Mouse (Mus musculus) midbrain, embryonic 15.5 days (tissue): ENCODE measurements around the gene Gpr75. TPM values are rescaled to one million over a fixed set of nuclear protein-coding genes. Genes with fewer than 3 reads are reported as not detected.

ENCODE experiments used
- ATAC-seq: fragments of 200-750 bp; cut with Nextera tagmentation; replicated peaks from 2 replicates; pipeline ENCODE4 v1.8.0; 2017; ENCODE audit warnings: moderate TSS enrichment
- H3K27ac ChIP-seq: fragments of 300-500 bp; sonication (generic); 2 replicates; pipeline ENCODE4 v1.5.1; 2015; ENCODE audit warnings: mild to moderate bottlenecking, inconsistent platforms
- H3K27me3 ChIP-seq: fragments of 300-500 bp; sonication (generic); replicated peaks from 2 replicates; pipeline ENCODE4 v1.6.1; 2015; ENCODE audit warnings: inconsistent platforms
- H3K36me3 ChIP-seq: fragments of 300-500 bp; sonication (generic); replicated peaks from 2 replicates; pipeline ENCODE4 v1.6.1; 2015; ENCODE audit warnings: inconsistent platforms
- H3K4me1 ChIP-seq: fragments of 300-500 bp; sonication (generic); 2 replicates; pipeline ENCODE4 v1.6.1; 2015; ENCODE audit warnings: inconsistent platforms
- H3K4me2 ChIP-seq: fragments of 300-500 bp; sonication (generic); 2 replicates; pipeline ENCODE4 v1.6.1; 2015; ENCODE audit warnings: inconsistent platforms, mild to moderate bottlenecking, moderate library complexity
- H3K4me3 ChIP-seq: fragments of 300-500 bp; sonication (generic); 2 replicates; pipeline ENCODE4 v1.5.1; 2015; ENCODE audit warnings: mild to moderate bottlenecking, inconsistent platforms
- H3K9ac ChIP-seq: fragments of 300-500 bp; sonication (generic); 2 replicates; pipeline ENCODE4 v1.6.1; 2015; ENCODE audit warnings: mild to moderate bottlenecking, inconsistent platforms
- H3K9me3 ChIP-seq: fragments of 300-500 bp; sonication (generic); 2 replicates; pipeline ENCODE4 v1.6.1; 2016; ENCODE audit warnings: inconsistent platforms
- WGBS: fragments of 180-500 bp; shearing (Covaris S2); methylation state at CpG from one replicate; pipeline ENCODE4 v1.1.7; 2015; ENCODE audit warnings: mixed read lengths; 5-methylcytosine and 5-hydroxymethylcytosine counted together
- polyA plus RNA-seq: library from polyadenylated mRNA; unstranded; fragments of >200 nt; fragmentation: Nextera tagmentation; extraction: Ambion mirVana; gene quantifications from 2 replicates; pipeline ENCODE4 v1.2.1, GENCODE M21; 2015

Gene Gpr75
- polyA plus RNA-seq, result 8.2 TPM in 2 replicates

DNA sequence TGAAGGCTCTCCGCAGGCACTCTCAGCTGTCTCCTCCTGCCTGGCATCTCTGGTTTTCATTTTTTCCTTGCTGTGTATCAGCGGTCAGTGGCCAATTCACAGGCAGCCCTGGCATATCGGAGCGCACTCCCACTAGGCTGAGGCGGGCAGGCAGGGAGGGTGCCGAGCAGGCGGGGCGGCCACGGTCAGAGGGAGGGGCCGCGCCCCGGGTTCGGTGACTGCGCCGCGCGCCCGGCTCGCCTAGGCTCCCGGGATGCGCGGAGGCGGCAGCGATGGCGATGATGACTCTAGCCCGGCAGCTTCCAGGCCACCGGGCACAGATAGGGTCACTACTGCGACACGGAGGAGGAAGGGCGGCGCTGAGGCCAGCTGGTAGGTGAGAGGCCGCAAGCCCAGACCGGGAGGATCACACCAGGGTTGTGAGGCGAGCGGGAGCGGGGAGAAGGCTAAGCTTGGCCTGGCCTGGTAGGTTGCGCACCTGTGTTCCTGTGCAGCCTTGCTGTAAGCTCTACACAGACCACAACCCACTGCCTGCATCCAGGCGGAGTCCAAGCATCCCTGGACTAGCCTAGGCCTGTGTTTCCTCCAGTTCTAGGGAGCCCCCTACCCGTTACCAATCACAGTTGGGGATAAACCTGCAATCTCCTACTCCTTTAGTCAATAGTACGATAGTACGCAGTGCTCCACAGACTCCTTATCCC is at the start of gene Gpr75, which contains the start of gene Asb3:
TSS of gene Gpr75 (plus strand) at position 188 of the 701 bp plus-strand sequence.
TSS of gene Asb3 (plus strand) at position 246 of the 701 bp plus-strand sequence.
- WGBS, result 2% methylated on average over 40 of the region's 41 CpGs
- no peaks in the 10 kb centered on the region for H3K4me1 ChIP-seq
- H3K9me3 ChIP-seq, result no peaks in the 10 kb centered on the region
- H3K27ac ChIP-seq, result peak within 1 kb of the TSS; percentile 88
- no peaks in the 10 kb centered on the region; the same call in 1 of the 2 replicates for H3K36me3 ChIP-seq
- H3K27me3 ChIP-seq, result no peaks in the 10 kb centered on the region
- peak; percentile 97 for ATAC-seq
- H3K4me3 ChIP-seq, result peak within 1 kb of the TSS; percentile 53
- H3K4me2 ChIP-seq, result peak within 1 kb of the TSS; percentile 59
- peak within 1 kb of the TSS; percentile 74 for H3K9ac ChIP-seq

DNA sequence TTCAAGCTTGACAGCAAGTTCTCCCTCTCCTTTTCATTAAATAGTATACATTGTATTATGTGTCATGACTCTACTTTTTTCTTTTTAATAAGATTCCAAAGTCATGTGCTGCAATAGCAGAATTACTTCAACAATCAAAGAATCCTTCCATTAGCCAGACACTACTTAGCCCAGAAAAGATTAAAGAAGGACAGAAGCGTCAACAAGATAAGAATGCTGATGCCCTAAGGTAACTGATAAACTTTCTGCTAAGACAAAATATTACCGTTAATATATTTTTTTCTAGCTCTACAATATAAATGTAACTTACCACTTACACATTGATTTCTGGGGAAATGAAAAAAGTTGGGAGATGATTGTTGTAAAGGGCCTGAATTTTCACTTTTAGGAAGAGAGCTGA is 46.4 kb upstream of the Gpr75 start:
- H3K36me3 ChIP-seq, result peaks cover 33% of the 10 kb centered on the region; the same call in 1 of the 2 replicates
- 92% methylated on average over 2 of the region's 2 CpGs for WGBS

DNA sequence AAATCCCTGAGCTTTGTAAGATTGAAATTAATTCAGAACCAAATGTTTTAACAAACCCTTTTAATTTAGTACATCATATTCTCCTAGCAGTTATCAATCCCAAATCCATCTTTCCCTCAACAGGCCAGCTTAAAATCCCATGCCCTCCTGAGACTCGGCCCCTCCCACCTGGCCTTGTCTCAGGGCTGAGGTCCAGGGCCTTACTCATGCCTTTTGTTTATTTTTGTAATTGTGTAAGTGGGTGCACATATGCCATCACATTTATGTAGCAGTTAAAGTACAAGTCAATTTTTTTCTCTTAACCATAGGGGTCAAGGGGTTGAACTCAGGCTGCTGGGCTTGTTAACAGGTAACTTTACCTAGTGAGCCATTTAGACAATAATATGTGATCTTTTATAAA is 40.8 kb upstream of the Gpr75 start:
- H3K9ac ChIP-seq, result no peak overlapping the region
- no peaks in the 10 kb centered on the region for H3K9me3 ChIP-seq
- H3K27me3 ChIP-seq, result no peaks in the 10 kb centered on the region
- no peak overlapping the region for H3K4me2 ChIP-seq
- H3K36me3 ChIP-seq, result peaks cover 25% of the 10 kb centered on the region
- H3K4me3 ChIP-seq, result no peak overlapping the region
- no peaks in the 10 kb centered on the region for H3K4me1 ChIP-seq
- 100% methylated on average over 1 of the region's 1 CpGs for WGBS
- H3K27ac ChIP-seq, result no peak overlapping the region
- ATAC-seq, result no peak

More for the DNA sequence above, 46.4 kb upstream of the Gpr75 start:
- no peaks in the 10 kb centered on the region for H3K4me1 ChIP-seq
- no peak overlapping the region for H3K9ac ChIP-seq
- H3K4me2 ChIP-seq, result no peak overlapping the region
- no peak overlapping the region for H3K27ac ChIP-seq
- no peaks in the 10 kb centered on the region for H3K9me3 ChIP-seq
- no peaks in the 10 kb centered on the region for H3K27me3 ChIP-seq
- no peak for ATAC-seq
- H3K4me3 ChIP-seq, result no peak overlapping the region

DNA sequence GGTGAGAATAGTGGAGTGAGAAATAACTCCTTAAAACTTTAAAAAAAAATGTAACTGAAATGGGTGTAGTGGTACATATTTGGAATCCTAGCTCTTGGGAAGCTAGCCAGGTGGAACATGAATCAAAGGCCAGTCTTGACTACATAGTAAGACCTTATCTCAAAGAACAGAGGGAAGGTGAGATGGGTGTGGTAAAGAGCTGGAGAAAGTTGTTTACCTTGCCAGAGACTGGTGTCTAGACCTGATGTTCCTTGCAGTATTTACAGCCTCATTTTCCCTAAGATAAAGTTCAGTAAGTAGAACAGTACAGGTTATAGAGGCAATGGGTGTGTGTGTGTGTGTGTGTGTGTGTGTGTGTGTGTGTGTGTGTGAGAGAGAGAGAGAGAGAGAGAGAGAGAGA is 12.7 kb upstream of the Gpr75 start:
- Histone ChIP-seq H3K9ac (no peak overlapping the region), H3K4me1 (no peaks in the 10 kb centered on the region), H3K27me3 (no peaks in the 10 kb centered on the region)

DNA sequence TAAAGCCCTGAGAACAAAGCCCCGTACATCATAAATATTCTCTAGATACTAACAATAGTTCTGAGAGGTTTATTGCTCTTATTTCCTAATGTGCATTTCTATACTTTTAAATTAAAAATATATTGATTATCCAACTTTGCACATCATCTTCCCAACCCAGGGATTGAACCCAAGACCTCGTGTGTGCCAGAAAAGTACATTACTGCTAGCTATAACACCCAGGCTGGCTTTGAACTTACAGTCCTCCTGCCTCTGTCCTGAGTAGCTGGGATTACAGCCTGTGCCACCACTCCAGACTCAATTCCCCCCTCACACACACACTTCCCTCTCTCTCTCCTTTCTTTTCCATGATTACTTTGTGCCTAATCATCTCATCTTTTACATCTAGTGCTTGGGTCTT is 3.0 kb downstream of the Gpr75 start:
- Histone ChIP-seq H3K27me3 (no peaks in the 10 kb centered on the region), H3K4me3 (no peak overlapping the region), H3K4me2 (no peak overlapping the region), H3K9me3 (no peaks in the 10 kb centered on the region), H3K9ac (no peak overlapping the region), H3K4me1 (no peaks in the 10 kb centered on the region), H3K36me3 (0 out of 2 replicates have a peak, but pooled peaks cover 6% of the 10 kb centered on the region), H3K27ac (no peak overlapping the region)
- 85% methylated on average over 2 of the region's 2 CpGs for WGBS
- no peak for ATAC-seq

More for the DNA sequence above, 12.7 kb upstream of the Gpr75 start:
- H3K4me3 ChIP-seq, result no peak overlapping the region
- H3K27ac ChIP-seq, result no peak overlapping the region
- H3K9me3 ChIP-seq, result no peaks in the 10 kb centered on the region
- no peak overlapping the region for H3K4me2 ChIP-seq
- ATAC-seq, result no peak
- peaks cover 35% of the 10 kb centered on the region for H3K36me3 ChIP-seq

DNA sequence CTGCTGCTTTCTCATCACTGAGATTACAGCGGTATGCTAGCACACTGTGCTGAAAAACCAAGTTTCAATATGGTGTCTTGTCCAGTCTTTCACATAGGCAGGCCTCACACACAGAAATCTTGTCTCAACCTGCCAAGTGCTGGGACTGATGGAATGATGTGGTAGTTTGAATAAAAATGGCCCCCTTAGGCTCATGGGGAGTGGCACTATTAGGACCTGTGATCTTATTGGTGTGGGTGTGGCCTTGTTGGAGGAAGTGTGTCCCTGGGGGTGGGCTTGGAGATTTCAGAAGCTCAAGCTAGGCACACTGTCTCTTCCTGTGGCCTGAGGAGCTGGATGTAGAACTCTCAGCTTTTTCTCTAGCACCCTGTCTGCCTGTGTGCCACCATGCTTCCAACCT is 11.0 kb downstream of the Gpr75 start:
- no peaks in the 10 kb centered on the region for H3K9me3 ChIP-seq
- no peaks in the 10 kb centered on the region for H3K4me1 ChIP-seq
- H3K36me3 ChIP-seq, result 0 out of 2 replicates have a peak, but pooled peaks cover 6% of the 10 kb centered on the region
- no peaks in the 10 kb centered on the region for H3K27me3 ChIP-seq
- no peak overlapping the region for H3K9ac ChIP-seq
- H3K27ac ChIP-seq, result no peak overlapping the region
- no peak for ATAC-seq
- no peak overlapping the region for H3K4me2 ChIP-seq
- no peak overlapping the region for H3K4me3 ChIP-seq
- 97% methylated on average over 1 of the region's 1 CpGs for WGBS

DNA sequence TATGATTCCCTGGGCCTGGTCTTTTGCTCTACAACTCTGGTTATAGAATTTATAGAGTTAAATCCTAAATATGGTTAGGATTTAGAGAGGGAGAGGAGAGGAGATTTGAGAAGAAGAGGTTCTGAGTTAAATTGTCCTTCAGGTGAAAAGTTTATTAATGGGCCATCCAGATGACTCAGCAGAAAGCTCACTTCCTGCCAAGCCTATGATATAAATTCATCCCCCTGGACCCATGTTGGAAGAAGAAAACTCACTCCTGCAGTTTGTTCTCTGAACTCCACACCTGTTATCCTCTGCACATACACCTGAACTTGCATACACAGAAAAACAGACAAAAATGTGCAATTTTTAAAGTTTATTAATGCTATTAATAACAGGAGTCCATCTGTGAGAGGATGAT is 14.2 kb downstream of the Gpr75 start:
- Histone ChIP-seq H3K4me3 (no peak overlapping the region), H3K9ac (no peak overlapping the region), H3K4me2 (no peak overlapping the region), H3K36me3 (no peaks in the 10 kb centered on the region), H3K4me1 (no peaks in the 10 kb centered on the region), H3K9me3 (no peaks in the 10 kb centered on the region), H3K27me3 (no peaks in the 10 kb centered on the region), H3K27ac (no peak overlapping the region)
- no peak for ATAC-seq

DNA sequence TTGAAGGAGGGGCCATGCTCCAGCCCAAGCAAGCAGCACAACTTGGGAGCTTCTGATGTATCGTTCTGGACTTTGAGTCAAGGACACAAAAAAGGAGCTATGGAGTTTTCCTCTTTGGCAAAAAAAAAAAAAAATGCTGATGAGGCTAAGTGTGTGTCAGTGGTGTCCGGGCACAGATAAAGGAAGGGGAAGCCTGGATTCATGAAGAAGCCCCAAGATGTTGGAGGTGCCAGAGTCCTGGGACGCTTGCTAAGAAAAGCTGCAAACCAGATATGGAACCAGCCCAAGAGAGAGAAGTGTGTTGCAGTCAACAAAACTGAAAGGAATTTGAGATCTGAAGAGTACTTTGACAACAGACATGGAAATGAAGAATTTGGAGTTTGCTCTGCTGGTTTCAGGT is 27.2 kb downstream of the Gpr75 start:
- Histone ChIP-seq H3K36me3 (no peaks in the 10 kb centered on the region), H3K9ac (no peak overlapping the region), H3K27me3 (no peaks in the 10 kb centered on the region), H3K4me3 (no peak overlapping the region), H3K9me3 (no peaks in the 10 kb centered on the region), H3K4me1 (no peaks in the 10 kb centered on the region), H3K4me2 (no peak overlapping the region), H3K27ac (no peak overlapping the region)
- 93% methylated on average over 3 of the region's 3 CpGs for WGBS
- ATAC-seq, result no peak

DNA sequence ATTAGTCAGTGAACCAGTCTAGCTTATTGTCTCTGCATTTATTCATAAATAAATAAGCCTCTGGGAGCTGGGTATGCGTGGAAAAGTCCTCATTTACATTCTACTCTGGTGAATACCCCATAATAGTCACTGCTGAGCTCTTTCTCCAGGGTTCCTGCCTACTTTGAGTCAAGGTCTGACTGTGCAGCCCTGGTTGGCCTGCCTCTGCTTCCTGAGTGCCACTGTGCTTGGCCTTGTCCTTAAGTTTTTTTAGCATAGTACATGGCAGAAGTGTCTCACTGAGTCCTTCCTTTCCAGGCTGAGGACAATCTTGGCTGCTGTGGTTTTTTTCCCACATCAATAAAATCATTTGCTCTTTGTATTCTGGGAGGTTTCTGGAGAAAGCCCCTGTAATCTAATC is 35.5 kb downstream of the Gpr75 start:
- Histone ChIP-seq H3K9me3 (no peaks in the 10 kb centered on the region), H3K9ac (no peak overlapping the region), H3K4me2 (no peak overlapping the region), H3K27ac (no peak overlapping the region), H3K4me1 (no peaks in the 10 kb centered on the region), H3K4me3 (no peak overlapping the region), H3K36me3 (no peaks in the 10 kb centered on the region), H3K27me3 (no peaks in the 10 kb centered on the region)
- 52% methylated on average over 1 of the region's 1 CpGs for WGBS
- ATAC-seq, result no peak

DNA sequence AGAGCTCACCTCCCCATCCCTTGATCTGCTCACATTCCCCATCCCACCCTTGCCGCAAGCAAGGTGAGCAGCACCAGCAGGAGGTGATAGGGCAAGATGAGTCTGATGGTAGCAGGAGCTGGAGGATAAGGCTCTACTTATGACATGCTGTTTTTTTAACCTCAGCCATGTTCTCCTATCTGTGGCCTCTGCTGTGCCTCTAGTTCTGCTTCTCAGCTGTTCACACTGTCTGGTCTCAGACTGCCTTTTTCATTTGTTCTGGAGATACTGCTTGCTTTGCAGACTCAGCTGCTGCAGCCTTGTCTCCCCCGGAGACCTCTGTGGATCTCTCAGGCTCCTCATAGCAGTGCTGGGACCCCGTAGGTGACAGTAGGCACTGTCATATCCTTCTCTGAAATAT is 38.1 kb downstream of the Gpr75 start:
- Histone ChIP-seq H3K9me3 (no peaks in the 10 kb centered on the region), H3K9ac (no peak overlapping the region), H3K36me3 (0 out of 2 replicates have a peak, but pooled peaks cover 5% of the 10 kb centered on the region), H3K4me3 (no peak overlapping the region), H3K27ac (no peak overlapping the region), H3K4me2 (no peak overlapping the region), H3K27me3 (no peaks in the 10 kb centered on the region), H3K4me1 (no peaks in the 10 kb centered on the region)
- 97% methylated on average over 3 of the region's 3 CpGs for WGBS
- no peak for ATAC-seq

DNA sequence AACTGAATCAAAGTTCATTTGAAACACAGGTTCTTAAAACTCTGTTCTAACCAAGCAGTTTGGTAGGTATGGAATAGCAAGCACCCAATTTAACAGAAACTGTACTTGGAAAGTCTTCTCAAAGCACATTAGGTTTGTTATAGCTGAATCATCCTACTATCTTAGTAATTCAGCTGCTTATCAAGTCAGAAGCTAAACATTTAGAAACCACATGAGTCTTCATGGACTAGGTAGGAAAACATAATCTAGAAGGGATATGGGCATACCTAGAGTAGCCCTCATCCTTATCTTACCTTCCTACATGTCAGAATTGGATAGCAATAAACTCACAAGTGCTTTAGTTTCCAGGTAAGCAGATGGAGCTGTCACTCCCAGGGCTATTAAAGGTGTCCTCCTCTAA is 42.9 kb downstream of the Gpr75 start:
- H3K36me3 ChIP-seq, result peaks cover 7% of the 10 kb centered on the region; the same call in 1 of the 2 replicates
- H3K9ac ChIP-seq, result no peak overlapping the region
- H3K4me3 ChIP-seq, result no peak overlapping the region
- no peak overlapping the region for H3K27ac ChIP-seq
- no peaks in the 10 kb centered on the region for H3K9me3 ChIP-seq
- H3K27me3 ChIP-seq, result no peaks in the 10 kb centered on the region
- H3K4me1 ChIP-seq, result no peaks in the 10 kb centered on the region
- no peak for ATAC-seq
- H3K4me2 ChIP-seq, result no peak overlapping the region

DNA sequence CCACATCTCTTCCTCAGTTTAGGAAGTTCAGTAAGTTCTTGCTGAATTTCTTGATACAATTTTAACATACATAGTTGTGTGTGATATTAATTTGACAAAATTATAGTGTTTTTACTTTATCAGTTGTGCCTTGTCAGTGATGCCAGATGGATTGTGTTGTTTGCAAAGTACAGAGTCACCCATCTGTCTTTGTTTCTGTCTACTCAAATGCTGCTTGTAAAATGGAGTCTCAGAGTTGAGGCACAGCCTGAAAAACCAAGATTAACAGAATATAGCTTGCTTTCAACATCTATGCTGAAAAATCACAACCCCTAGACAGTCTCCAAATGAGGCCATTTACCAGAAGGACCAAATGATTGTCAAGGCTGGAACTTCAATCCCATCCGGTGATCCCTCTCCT is 43.3 kb downstream of the Gpr75 start:
- WGBS, result 100% methylated on average over 1 of the region's 1 CpGs
- Histone ChIP-seq H3K9me3 (no peaks in the 10 kb centered on the region), H3K27me3 (no peaks in the 10 kb centered on the region), H3K27ac (no peak overlapping the region), H3K4me1 (no peaks in the 10 kb centered on the region), H3K9ac (no peak overlapping the region), H3K4me2 (no peak overlapping the region), H3K36me3 (peaks cover 7% of the 10 kb centered on the region; the same call in 1 of the 2 replicates), H3K4me3 (no peak overlapping the region)
- no peak for ATAC-seq
